Mouse (Mus musculus): ENCODE data around the gene Shisa8. TPM values are rescaled to one million over a fixed set of nuclear protein-coding genes. Genes with fewer than 3 reads are reported as not detected.

Gene Shisa8
- polyA plus RNA-seq, 1 experiment from 2014 or later, result 0.10 TPM

DNA sequence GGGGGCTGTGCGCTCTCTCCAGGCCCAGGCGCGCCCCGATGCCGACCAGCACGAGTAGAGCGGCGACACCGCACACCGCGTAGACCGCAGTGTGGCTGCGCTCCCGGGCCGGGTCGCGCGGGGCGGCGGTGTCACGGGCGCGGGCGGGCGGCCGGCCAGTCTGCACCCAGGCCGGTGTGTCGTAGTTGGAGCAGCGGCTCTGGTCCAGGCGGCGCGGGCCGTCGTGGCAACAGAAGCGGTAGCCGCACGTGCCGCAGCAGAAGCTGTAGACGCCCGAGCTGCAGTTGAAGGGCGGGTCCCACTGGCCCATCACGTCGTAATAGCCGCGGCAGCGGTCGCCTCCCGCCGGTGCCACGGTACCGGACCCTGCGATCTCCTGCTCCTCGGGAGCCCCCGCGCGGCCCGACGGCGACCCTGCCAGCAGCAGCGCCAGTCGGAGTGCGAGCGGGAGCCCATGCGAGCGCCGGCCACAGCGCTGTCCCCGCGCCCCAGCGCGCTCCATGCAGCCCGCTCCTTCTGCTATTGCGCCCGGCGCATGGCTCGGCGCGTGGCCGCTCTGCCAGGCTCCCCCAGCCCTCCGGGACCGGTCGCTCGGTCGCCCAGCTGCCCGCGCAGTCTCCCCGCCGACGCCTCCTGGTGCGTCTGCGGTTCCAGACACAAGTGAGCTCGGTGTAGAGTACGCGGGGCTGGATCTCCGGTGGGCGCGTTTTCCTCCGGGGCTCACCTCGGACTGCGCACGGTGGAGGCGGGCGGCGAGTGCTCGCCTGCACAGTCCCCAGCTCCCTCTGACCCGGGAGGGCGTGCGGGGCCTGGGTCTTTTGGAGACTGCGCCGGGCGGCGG lies 484 bp downstream of the Shisa8 start:
- no peaks in the 10 kb centered on the region for H3K9me3 ChIP-seq
- peak overlapping the region; percentile 50 for H3K4me3 ChIP-seq (replicated peaks)
- no peak overlapping the region for H3K27ac ChIP-seq
- H3K4me1 ChIP-seq (replicated peaks), result peaks cover 36% of the 10 kb centered on the region
- H3K27me3 ChIP-seq, result peaks cover 100% of the 10 kb centered on the region
- ATAC-seq (ENCODE audit: insufficient number of reproducible peaks, insufficient read depth, low FRiP score, low TSS enrichment, low read depth), result peak; percentile 8; the same call in 1 of the 2 replicates
- H3K9ac ChIP-seq (replicated peaks), result peak overlapping the region; percentile 50
- H3K4me2 ChIP-seq, result peak overlapping the region; percentile 79
- WGBS, result under 1% methylated on average over 112 of the region's 112 CpGs
- H3K36me3 ChIP-seq, result 0 out of 2 replicates have a peak, but pooled peaks cover 3% of the 10 kb centered on the region

- WGBS, result 2% methylated on average over 11 of the region's 11 CpGs
- Histone ChIP-seq H3K27me3 (peaks cover 100% of the 10 kb centered on the region), H3K4me2 (peak overlapping the region; percentile 79), H3K27ac (no peak overlapping the region), H3K9me3 (no peaks in the 10 kb centered on the region), H3K4me1 (replicated peaks) (peaks cover 36% of the 10 kb centered on the region), H3K36me3 (peaks cover 7% of the 10 kb centered on the region; the same call in 1 of the 2 replicates), H3K9ac (replicated peaks) (no peak overlapping the region), H3K4me3 (replicated peaks) (peak overlapping the region; percentile 50)
- no peak for ATAC-seq (ENCODE audit: insufficient number of reproducible peaks, insufficient read depth, low FRiP score, low TSS enrichment, low read depth)
Observed at GRCm38 (mm10) chr15:82211281-82211680, 1.3 kb downstream of the Shisa8 start.

DNA sequence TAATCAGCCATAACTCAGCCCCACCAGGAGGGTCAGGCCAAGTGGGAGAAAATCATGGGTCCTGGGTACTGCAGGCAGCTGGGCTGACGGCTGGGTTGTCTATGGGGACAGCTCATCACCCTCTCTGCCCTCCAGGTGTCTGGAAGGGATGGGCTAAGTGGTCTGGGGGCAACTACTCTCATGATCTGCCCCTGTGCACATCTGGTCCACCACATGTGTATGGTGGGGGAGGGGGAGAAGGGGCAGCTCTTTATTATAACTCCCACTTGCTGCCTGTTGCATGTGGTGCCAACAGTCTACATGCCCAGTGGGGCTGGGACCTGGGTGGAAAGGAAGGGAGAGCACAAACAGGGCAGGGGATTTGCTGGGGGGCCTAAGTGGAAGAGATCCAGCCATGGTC lies 1.8 kb downstream of the Shisa8 start:
- no peak for ATAC-seq (ENCODE audit: insufficient number of reproducible peaks, insufficient read depth, low FRiP score, low TSS enrichment, low read depth)
- peaks cover 35% of the 10 kb centered on the region for H3K4me1 ChIP-seq (replicated peaks)

GRCm38 (mm10) chr15:82209295-82210050 lies 3.1 kb downstream of the Shisa8 start:
- H3K36me3 ChIP-seq, result peaks cover 25% of the 10 kb centered on the region
- H3K9me3 ChIP-seq, result no peaks in the 10 kb centered on the region
- H3K27ac ChIP-seq, result no peak overlapping the region
- H3K4me3 ChIP-seq (replicated peaks), result no peak overlapping the region
- WGBS, result 76% methylated on average over 13 of the region's 13 CpGs
- H3K9ac ChIP-seq (replicated peaks), result no peak overlapping the region
- ATAC-seq (ENCODE audit: insufficient number of reproducible peaks, insufficient read depth, low FRiP score, low TSS enrichment, low read depth), result no peak
- H3K27me3 ChIP-seq, result peaks cover 100% of the 10 kb centered on the region
- H3K4me1 ChIP-seq (replicated peaks), result peaks cover 35% of the 10 kb centered on the region
- H3K4me2 ChIP-seq, result no peak overlapping the region

More for the DNA sequence above, 1.8 kb downstream of the Shisa8 start:
- H3K9ac ChIP-seq (replicated peaks), result no peak overlapping the region
- peaks cover 11% of the 10 kb centered on the region for H3K36me3 ChIP-seq
- no peak overlapping the region for H3K4me3 ChIP-seq (replicated peaks)
- H3K9me3 ChIP-seq, result no peaks in the 10 kb centered on the region
- 26% methylated on average over 1 of the region's 1 CpGs for WGBS
- H3K4me2 ChIP-seq, result no peak overlapping the region
- H3K27me3 ChIP-seq, result peaks cover 100% of the 10 kb centered on the region
- no peak overlapping the region for H3K27ac ChIP-seq

GRCm38 (mm10) chr15:82208307-82208706 lies 4.3 kb downstream of the Shisa8 start:
- Histone ChIP-seq H3K4me2 (no peak overlapping the region), H3K9ac (replicated peaks) (no peak overlapping the region), H3K27me3 (peaks cover 91% of the 10 kb centered on the region), H3K4me3 (replicated peaks) (no peak overlapping the region), H3K4me1 (replicated peaks) (peaks cover 35% of the 10 kb centered on the region), H3K27ac (no peak overlapping the region), H3K36me3 (peaks cover 36% of the 10 kb centered on the region), H3K9me3 (no peaks in the 10 kb centered on the region)
- ATAC-seq (ENCODE audit: insufficient number of reproducible peaks, insufficient read depth, low FRiP score, low TSS enrichment, low read depth), result no peak
- 78% methylated on average over 8 of the region's 8 CpGs for WGBS

DNA sequence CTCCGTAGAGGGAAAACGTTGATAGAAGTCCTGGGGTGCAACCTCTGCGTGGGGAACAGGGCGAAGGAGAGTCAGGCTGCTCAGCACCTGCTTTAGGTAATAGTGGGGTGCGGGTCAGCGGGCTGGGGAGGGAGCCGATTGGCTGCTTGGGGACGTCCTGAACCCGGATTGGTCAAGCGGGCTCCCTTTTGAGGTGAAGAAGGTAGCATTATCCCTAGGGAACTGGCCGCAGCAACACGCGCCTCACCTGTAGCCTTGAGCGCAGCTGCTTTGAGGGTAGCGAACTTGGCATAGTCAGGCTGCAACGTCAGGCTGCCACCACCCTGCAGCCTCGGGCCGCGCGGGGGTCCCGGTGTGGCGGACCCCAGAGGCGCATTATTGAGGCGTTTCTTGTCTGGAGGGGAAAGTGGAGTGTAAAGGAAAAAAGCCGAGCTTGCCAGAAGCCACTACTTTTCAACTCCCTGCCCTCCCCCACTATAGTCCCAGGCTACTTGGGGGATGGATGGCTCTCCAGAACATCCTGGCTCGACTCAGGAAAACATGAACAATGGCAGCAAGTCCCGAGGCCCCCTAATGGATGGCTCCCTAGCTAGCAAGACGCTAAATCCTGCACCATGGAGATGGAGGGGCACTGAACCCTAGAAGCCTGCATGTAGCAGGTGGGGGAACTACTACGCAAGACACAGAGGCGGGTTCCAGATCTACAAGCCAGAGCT lies 5.0 kb downstream of the Shisa8 start:
- 10% methylated on average over 30 of the region's 30 CpGs for WGBS
- peak overlapping the region; percentile 36 for H3K4me2 ChIP-seq

GRCm38 (mm10) chr15:82207105-82207459 lies 5.5 kb downstream of the Shisa8 start:
- Histone ChIP-seq H3K4me2 (peak overlapping the region; percentile 36), H3K4me3 (replicated peaks) (peak overlapping the region; percentile 18), H3K9me3 (no peaks in the 10 kb centered on the region), H3K27me3 (peaks cover 79% of the 10 kb centered on the region), H3K9ac (replicated peaks) (no peak overlapping the region; the same call in 1 of the 2 replicates), H3K27ac (no peak overlapping the region), H3K4me1 (replicated peaks) (peaks cover 27% of the 10 kb centered on the region), H3K36me3 (peaks cover 49% of the 10 kb centered on the region)
- no peak for ATAC-seq (ENCODE audit: insufficient number of reproducible peaks, insufficient read depth, low FRiP score, low TSS enrichment, low read depth)
- WGBS, result 6% methylated on average over 34 of the region's 34 CpGs

More for the DNA sequence above, 5.0 kb downstream of the Shisa8 start:
- ATAC-seq (ENCODE audit: insufficient number of reproducible peaks, insufficient read depth, low FRiP score, low TSS enrichment, low read depth), result no peak
- Histone ChIP-seq H3K4me3 (replicated peaks) (peak overlapping the region; percentile 18), H3K27me3 (peaks cover 85% of the 10 kb centered on the region), H3K9ac (replicated peaks) (no peak overlapping the region), H3K27ac (no peak overlapping the region), H3K9me3 (no peaks in the 10 kb centered on the region), H3K4me1 (replicated peaks) (peaks cover 32% of the 10 kb centered on the region), H3K36me3 (peaks cover 43% of the 10 kb centered on the region)

GRCm38 (mm10) chr15:82206365-82207104 lies 6.1 kb downstream of the Shisa8 start:
- Histone ChIP-seq H3K27me3 (peaks cover 73% of the 10 kb centered on the region), H3K36me3 (peaks cover 54% of the 10 kb centered on the region), H3K4me2 (0 out of 2 replicates have a peak overlapping the region, but pooled peaks have one; percentile 36), H3K9ac (replicated peaks) (peak overlapping the region; percentile 4; the same call in 1 of the 2 replicates), H3K27ac (no peak overlapping the region), H3K4me1 (replicated peaks) (peaks cover 21% of the 10 kb centered on the region), H3K9me3 (no peaks in the 10 kb centered on the region), H3K4me3 (replicated peaks) (peak overlapping the region; percentile 18; the same call in 1 of the 2 replicates)
- ATAC-seq (ENCODE audit: insufficient number of reproducible peaks, insufficient read depth, low FRiP score, low TSS enrichment, low read depth), result no peak
- 53% methylated on average over 9 of the region's 9 CpGs for WGBS

GRCm38 (mm10) chr15:82204680-82205371 lies 7.8 kb downstream of the Shisa8 start:
- Histone ChIP-seq H3K9me3 (no peaks in the 10 kb centered on the region), H3K4me3 (replicated peaks) (no peak overlapping the region), H3K4me2 (no peak overlapping the region), H3K27ac (no peak overlapping the region), H3K4me1 (replicated peaks) (peaks cover 18% of the 10 kb centered on the region), H3K36me3 (peaks cover 70% of the 10 kb centered on the region), H3K9ac (replicated peaks) (no peak overlapping the region), H3K27me3 (peaks cover 56% of the 10 kb centered on the region)
- 55% methylated on average over 10 of the region's 10 CpGs for WGBS
- ATAC-seq (ENCODE audit: insufficient number of reproducible peaks, insufficient read depth, low FRiP score, low TSS enrichment, low read depth), result no peak
